Mouse (Mus musculus) cerebellum, postnatal 14 days (tissue): ENCODE results near the gene Gm29776.

Experiments used
- DNase-seq, 2 experiments: peaks; one replicate each; pipeline ENCODE4 v3.0.0; 2021; ENCODE audit warnings: mixed read lengths in 2 of 2

The Gm29776 gene

GRCm38 (mm10) chr14:54706589-54707320, 8.1 kb upstream of the Gm29776 start:
- DNase-seq, result no peak

GRCm38 (mm10) chr14:54705844-54706243, 7.2 kb upstream of the Gm29776 start:
- no peak for DNase-seq

- DNase-seq, result no peak
Measured at GRCm38 (mm10) chr14:54703207-54703606, 4.6 kb upstream of the Gm29776 start.

GRCm38 (mm10) chr14:54701298-54701697, 2.7 kb upstream of the Gm29776 start:
- DNase-seq, result peak; percentile 83 to 94

GRCm38 (mm10) chr14:54699586-54699985, 953 bp upstream of the Gm29776 start:
- DNase-seq, result no peak

GRCm38 (mm10) chr14:54696752-54697151, 1.9 kb downstream of the Gm29776 start:
- no peak for DNase-seq

GRCm38 (mm10) chr14:54695042-54695441, 3.6 kb downstream of the Gm29776 start:
- no peak for DNase-seq

GRCm38 (mm10) chr14:54687251-54687650, 11.4 kb downstream of the Gm29776 start:
- DNase-seq, result no peak

- peak; percentile 100 for DNase-seq
Measured at GRCm38 (mm10) chr14:54686522-54687143, 12.0 kb downstream of the Gm29776 start, which contains the start of gene Acin1. Gene Acin1, minus strand, starts transcription at chr14:54686931.

- peak in 1 of 2 experiments; percentile 85 for DNase-seq
Measured at GRCm38 (mm10) chr14:54686063-54686521, 12.5 kb downstream of the Gm29776 start, which contains the start of gene 1700123O20Rik. Gene 1700123O20Rik, plus strand, starts transcription at chr14:54686216.

GRCm38 (mm10) chr14:54685471-54685870, 13.2 kb downstream of the Gm29776 start:
- no peak for DNase-seq

- DNase-seq, result no peak
Measured at GRCm38 (mm10) chr14:54682396-54682795, 16.2 kb downstream of the Gm29776 start.

GRCm38 (mm10) chr14:54678657-54679304, 19.9 kb downstream of the Gm29776 start:
- DNase-seq, result no peak

GRCm38 (mm10) chr14:54676290-54676689, 22.3 kb downstream of the Gm29776 start:
- DNase-seq, result no peak

GRCm38 (mm10) chr14:54674317-54674716, 24.3 kb downstream of the Gm29776 start:
- DNase-seq, result no peak

- DNase-seq, result peak; percentile 48 to 67
Measured at GRCm38 (mm10) chr14:54669381-54669780, 29.3 kb downstream of the Gm29776 start.

- no peak for DNase-seq
Measured at GRCm38 (mm10) chr14:54664477-54665222, 34.0 kb downstream of the Gm29776 start.

GRCm38 (mm10) chr14:54660009-54660408, 38.6 kb downstream of the Gm29776 start:
- no peak for DNase-seq

GRCm38 (mm10) chr14:54653496-54653895, 45.1 kb downstream of the Gm29776 start:
- DNase-seq, result peak; percentile 86 to 87

GRCm38 (mm10) chr14:54652787-54653186, 45.8 kb downstream of the Gm29776 start:
- no peak for DNase-seq

- DNase-seq, result no peak
Measured at GRCm38 (mm10) chr14:54651556-54651955, 47.1 kb downstream of the Gm29776 start.

GRCm38 (mm10) chr14:54650621-54651454, 47.8 kb downstream of the Gm29776 start:
- peak; percentile 91 to 95 for DNase-seq
